Mouse (Mus musculus) forebrain, embryonic 11.5 days (tissue): ENCODE results near the gene Fam47e. TPM values are rescaled to one million over a fixed set of nuclear protein-coding genes. Genes with fewer than 3 reads are reported as not detected.

ENCODE experiments used
- ATAC-seq: fragments of 200-750 bp; cut with Nextera tagmentation; replicated peaks from 2 replicates; pipeline ENCODE4 v1.8.0; 2017; ENCODE audit warnings: moderate TSS enrichment; ENCODE audit not compliant: low FRiP score
- DNase-seq: peaks from one replicate; pipeline ENCODE4 v3.0.0-alpha.2; 2017; ENCODE audit warnings: low spot score
- H3K27ac ChIP-seq: fragments of 300-500 bp; sonication (generic); 2 replicates; pipeline ENCODE4 v1.5.1; 2014; ENCODE audit warnings: low read depth, low read length
- H3K27me3 ChIP-seq: fragments of 300-500 bp; sonication (generic); 2 replicates; pipeline ENCODE4 v1.6.1; 2014; ENCODE audit warnings: mild to moderate bottlenecking, low read length, mixed read lengths; ENCODE audit not compliant: control insufficient read depth, insufficient read depth
- H3K36me3 ChIP-seq: fragments of 300-500 bp; sonication (generic); 2 replicates; pipeline ENCODE4 v1.6.1; 2014; ENCODE audit warnings: mild to moderate bottlenecking, low read length, moderate library complexity, mixed read lengths; ENCODE audit not compliant: control insufficient read depth, insufficient read depth
- H3K4me1 ChIP-seq: fragments of 300-500 bp; sonication (generic); replicated peaks from 2 replicates; pipeline ENCODE4 v1.6.1; 2014; ENCODE audit warnings: low read length, mixed read lengths; ENCODE audit not compliant: control insufficient read depth, insufficient read depth
- H3K4me2 ChIP-seq: fragments of 300-500 bp; sonication (generic); 2 replicates; pipeline ENCODE4 v1.6.1; 2014; ENCODE audit warnings: low read depth, mild to moderate bottlenecking, low read length, moderate library complexity, mixed read lengths; ENCODE audit not compliant: severe bottlenecking
- H3K4me3 ChIP-seq: fragments of 300-500 bp; sonication (generic); 2 replicates; pipeline ENCODE4 v1.5.1; 2014; ENCODE audit warnings: low read depth, low read length
- H3K9ac ChIP-seq: fragments of 300-500 bp; sonication (generic); 2 replicates; pipeline ENCODE4 v1.6.1; 2014; ENCODE audit warnings: low read length
- H3K9me3 ChIP-seq: fragments of 300-500 bp; sonication (generic); 2 replicates; pipeline ENCODE4 v1.6.1; 2016; ENCODE audit warnings: low read length, mixed read lengths; ENCODE audit not compliant: control insufficient read depth
- WGBS: fragments of 180-500 bp; shearing (Covaris S2); extraction: QIAGEN DNeasy Blood & Tissue Kit; methylation state at CpG from one replicate; pipeline ENCODE4 v1.1.7; 2014; 5-methylcytosine and 5-hydroxymethylcytosine counted together
- polyA plus RNA-seq: library from polyadenylated mRNA; unstranded; fragments of >200 nt; fragmentation: Nextera tagmentation; extraction: Ambion mirVana; gene quantifications from 2 replicates; pipeline ENCODE4 v1.2.1, GENCODE M21; 2014

Gene Fam47e
- polyA plus RNA-seq, 1 experiment from 2014 or later = not detected

DNA sequence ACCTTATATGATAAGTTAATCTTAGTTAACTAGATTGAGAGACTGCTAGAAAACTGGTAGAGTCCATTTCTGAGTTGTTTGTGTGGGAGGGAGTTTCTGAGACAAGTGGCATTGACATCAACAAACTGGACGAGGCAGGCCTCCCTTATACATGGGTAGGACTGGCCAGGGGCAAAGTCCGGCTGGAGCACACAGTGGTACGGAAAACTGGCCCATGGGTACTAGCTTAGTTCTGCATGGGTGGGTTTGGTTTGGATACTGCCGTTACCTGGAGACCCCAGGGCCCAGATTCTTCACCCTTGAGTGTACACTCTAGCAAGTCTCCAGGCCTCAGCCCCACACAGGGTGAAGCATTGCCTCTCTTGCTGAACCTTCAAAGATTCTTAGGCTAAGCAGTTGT, 57.9 kb downstream of the Fam47e start:
- H3K4me3 ChIP-seq = no peak overlapping the region
- H3K4me1 ChIP-seq = no peaks in the 10 kb centered on the region
- no peak overlapping the region for H3K9ac ChIP-seq
- H3K36me3 ChIP-seq = no peaks in the 10 kb centered on the region
- H3K27me3 ChIP-seq = no peaks in the 10 kb centered on the region
- H3K27ac ChIP-seq = no peak overlapping the region
- 86% methylated on average over 4 of the region's 4 CpGs for WGBS
- no peak for DNase-seq
- no peaks in the 10 kb centered on the region for H3K9me3 ChIP-seq
- ATAC-seq = no peak
- H3K4me2 ChIP-seq = no peak overlapping the region

GRCm38 (mm10) chr5:92621883-92622282, 67.0 kb downstream of the Fam47e start:
- Histone ChIP-seq H3K4me2 (no peak overlapping the region), H3K9ac (no peak overlapping the region), H3K4me1 (no peaks in the 10 kb centered on the region), H3K4me3 (no peak overlapping the region), H3K36me3 (no peaks in the 10 kb centered on the region), H3K27ac (no peak overlapping the region), H3K9me3 (no peaks in the 10 kb centered on the region), H3K27me3 (no peaks in the 10 kb centered on the region)
- 87% methylated on average over 5 of the region's 5 CpGs for WGBS
- ATAC-seq (no peak), DNase-seq (no peak)

GRCm38 (mm10) chr5:92627896-92628295, 73.0 kb downstream of the Fam47e start:
- 90% methylated on average over 7 of the region's 7 CpGs for WGBS
- Histone ChIP-seq H3K4me1 (no peaks in the 10 kb centered on the region), H3K9ac (no peak overlapping the region), H3K36me3 (no peaks in the 10 kb centered on the region), H3K9me3 (no peaks in the 10 kb centered on the region), H3K27me3 (no peaks in the 10 kb centered on the region), H3K4me2 (no peak overlapping the region), H3K4me3 (no peak overlapping the region), H3K27ac (no peak overlapping the region)
- DNase-seq (no peak), ATAC-seq (no peak)

DNA sequence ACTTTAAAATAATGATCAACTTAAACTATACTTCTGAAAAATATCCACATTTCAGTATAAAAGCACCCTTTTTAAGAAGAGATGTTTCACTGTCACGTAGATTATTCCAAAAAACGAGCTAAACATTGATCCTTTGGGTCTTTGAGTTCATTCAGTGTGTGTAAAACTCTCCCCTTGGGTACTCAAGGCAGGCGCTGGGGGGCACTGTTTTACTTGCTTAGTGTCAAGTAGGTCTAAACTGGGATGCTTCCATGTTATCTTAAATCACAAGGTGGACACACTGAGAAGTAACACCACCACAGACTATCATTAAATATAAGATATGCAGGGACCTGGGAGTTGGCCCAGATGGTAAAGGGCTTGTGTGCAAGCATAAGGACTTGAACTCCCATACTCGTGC, 78.7 kb downstream of the Fam47e start:
- no peak overlapping the region for H3K27ac ChIP-seq
- H3K36me3 ChIP-seq = no peaks in the 10 kb centered on the region
- no peak overlapping the region for H3K9ac ChIP-seq
- ATAC-seq (no peak), DNase-seq (no peak)
- H3K4me3 ChIP-seq = no peak overlapping the region
- no peaks in the 10 kb centered on the region for H3K27me3 ChIP-seq
- H3K9me3 ChIP-seq = no peaks in the 10 kb centered on the region
- 69% methylated on average over 4 of the region's 4 CpGs for WGBS
- H3K4me2 ChIP-seq = no peak overlapping the region
- H3K4me1 ChIP-seq = no peaks in the 10 kb centered on the region

DNA sequence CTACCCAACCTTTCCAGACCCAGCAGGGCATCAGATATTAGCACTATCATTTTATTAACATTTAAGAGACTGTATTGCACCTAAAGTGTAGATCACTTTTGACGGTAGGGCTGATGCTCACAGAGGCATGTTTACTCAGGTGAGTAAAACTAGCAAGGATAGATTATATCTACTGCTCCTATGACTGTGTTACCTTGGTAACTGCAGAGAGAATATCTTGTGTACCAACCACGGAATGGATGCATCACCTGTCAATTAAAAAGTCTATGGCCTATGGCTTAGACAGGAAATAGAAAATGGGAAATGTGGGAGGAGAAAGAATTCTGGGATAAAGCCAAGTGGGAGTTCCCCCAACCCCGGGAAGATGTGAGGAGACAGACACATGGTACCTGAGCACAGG, 80.0 kb downstream of the Fam47e start:
- Histone ChIP-seq H3K4me3 (no peak overlapping the region), H3K4me1 (no peaks in the 10 kb centered on the region), H3K36me3 (no peaks in the 10 kb centered on the region), H3K9ac (no peak overlapping the region), H3K9me3 (no peaks in the 10 kb centered on the region), H3K27me3 (no peaks in the 10 kb centered on the region), H3K27ac (no peak overlapping the region), H3K4me2 (no peak overlapping the region)
- no peak for DNase-seq
- WGBS = 82% methylated on average over 3 of the region's 3 CpGs
- no peak for ATAC-seq

GRCm38 (mm10) chr5:92635891-92636290, 81.0 kb downstream of the Fam47e start:
- no peaks in the 10 kb centered on the region for H3K36me3 ChIP-seq
- no peaks in the 10 kb centered on the region for H3K4me1 ChIP-seq
- H3K4me3 ChIP-seq = no peak overlapping the region
- no peak overlapping the region for H3K27ac ChIP-seq
- no peak for DNase-seq
- no peak overlapping the region for H3K4me2 ChIP-seq
- no peak overlapping the region for H3K9ac ChIP-seq
- H3K27me3 ChIP-seq = no peaks in the 10 kb centered on the region
- H3K9me3 ChIP-seq = no peaks in the 10 kb centered on the region
- ATAC-seq = no peak
- 88% methylated on average over 5 of the region's 5 CpGs for WGBS

GRCm38 (mm10) chr5:92640861-92641260, 86.0 kb downstream of the Fam47e start:
- Histone ChIP-seq H3K27ac (no peak overlapping the region), H3K9ac (no peak overlapping the region), H3K9me3 (no peaks in the 10 kb centered on the region), H3K4me2 (no peak overlapping the region), H3K4me1 (no peaks in the 10 kb centered on the region), H3K4me3 (no peak overlapping the region), H3K36me3 (no peaks in the 10 kb centered on the region), H3K27me3 (no peaks in the 10 kb centered on the region)
- WGBS = 87% methylated on average over 3 of the region's 3 CpGs
- DNase-seq (no peak), ATAC-seq (no peak)

Other genes with a start within 250 kb of the Fam47e start
- gene Sdad1, start 244.6 kb upstream of the Fam47e start, polyA plus RNA-seq = 36.8 and 40.2 TPM in 2 replicates
- not detected in 2 replicates for gene Cxcl9, start 227.0 kb upstream of the Fam47e start, polyA plus RNA-seq
- gene Art3, start 223.2 kb upstream of the Fam47e start, polyA plus RNA-seq = 0.75 and 1.0 TPM in 2 replicates
- 0.23 TPM in 1 of 2 replicates, not detected in the other for gene Cxcl10, start 206.2 kb upstream of the Fam47e start, polyA plus RNA-seq
- 65.9 and 70.5 TPM in 2 replicates for gene Nup54, start 119.8 kb upstream of the Fam47e start, polyA plus RNA-seq
- 10.4 and 10.5 TPM in 2 replicates for gene Scarb2, start 48.2 kb upstream of the Fam47e start, polyA plus RNA-seq
- gene Stbd1, start 48.0 kb downstream of the Fam47e start, polyA plus RNA-seq = 6.3 and 7.0 TPM in 2 replicates
- gene Ccdc158, start 120.2 kb downstream of the Fam47e start, polyA plus RNA-seq = 1.0 and 1.2 TPM in 2 replicates
- gene Shroom3, start 128.4 kb downstream of the Fam47e start, polyA plus RNA-seq = 12.2 and 15.2 TPM in 2 replicates